ENCODE assay signal across 8 mouse cellular contexts in the genomic region with DNA sequence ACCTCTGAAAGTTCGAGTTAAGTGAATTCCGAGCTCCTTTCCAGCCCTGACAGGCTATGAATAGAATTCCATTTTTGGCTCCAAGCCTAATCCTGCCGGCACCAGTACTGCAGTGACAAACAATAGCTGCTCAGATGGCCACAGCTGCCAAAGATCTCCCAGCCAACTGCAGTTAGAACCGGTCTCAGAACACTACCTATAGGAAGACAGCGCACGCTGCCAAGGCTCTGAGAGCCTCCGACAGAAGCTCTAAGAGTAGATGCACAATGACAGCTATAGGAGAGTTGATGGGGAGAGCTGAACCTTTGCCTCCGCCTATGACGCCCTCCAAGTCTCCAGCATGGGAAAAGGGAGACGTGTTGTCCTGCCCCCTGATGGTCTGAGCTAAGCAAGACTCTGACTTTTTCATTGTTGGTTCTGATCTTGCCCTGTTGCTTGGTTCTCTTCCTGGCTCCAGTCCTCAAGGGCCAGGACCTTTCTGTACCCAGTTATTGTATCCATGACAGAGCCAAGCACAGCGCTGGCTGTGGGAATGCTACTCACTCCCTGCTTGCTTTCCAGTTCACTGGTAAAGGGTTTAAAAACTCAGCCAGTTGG.
A peak's percentile ranks its signal among the peaks of the same experiment; 100 is the strongest.
DNase-seq lines count a peak whose midpoint lies in the region; ATAC-seq and TF ChIP-seq lines count a peak whose summit lies in the region.

No protein-coding gene starts in this region.

- H3K27ac ChIP-seq in liver, adult 2 months (replicated peaks; ENCODE audit: insufficient read depth, low read depth, low read length) = no peak overlapping the region
- H3K27ac ChIP-seq in forebrain, embryonic 14.5 days (ENCODE audit: low read depth, low read length) = peak overlapping the region; percentile 77

- H3K4me3 ChIP-seq in liver, adult 2 months (ENCODE audit: insufficient read depth, low read depth, low read length) = no peak overlapping the region
- no peak overlapping the region for H3K4me3 ChIP-seq in forebrain, embryonic 14.5 days (ENCODE audit: low read depth, low read length)
- peak overlapping the region; percentile 25 for H3K4me3 ChIP-seq in lung, adult 2 months (replicated peaks; ENCODE audit: extremely low read depth, low read depth, low read length)

- DNase-seq in liver, adult 2 months (ENCODE audit: extremely low read depth, low read depth, low spot score) = no peak
- DNase-seq in liver = no peak
- peak; percentile 95 for DNase-seq in forebrain, embryonic 14.5 days (ENCODE audit: low spot score)
- DNase-seq in heart, postnatal 14 days = peak; percentile 71 to 82
- peak; percentile 57 to 63 for DNase-seq in kidney, postnatal 36 days
- DNase-seq in lung, adult 2 months = peak; percentile 53
- peak; percentile 79 for DNase-seq in retina, embryonic 14.5 days (ENCODE audit: low spot score)

- 0 out of 2 replicates have a peak, but pooled peaks have one; percentile 3 for TF ChIP-seq CTCF in liver, adult 2 months (IDR thresholded peaks at IDR 0.05; ENCODE audit: low read depth, low read length)
- TF ChIP-seq CTCF in lung, adult 2 months (IDR thresholded peaks at IDR 0.05; ENCODE audit: insufficient read depth, low read length) = 0 out of 2 replicates have a peak, but pooled peaks have one; percentile 21

- intact Hi-C loops in heart, postnatal 14 days (cut with DNase I) = loop anchor here (1.0 kb wide), 1 partner anchor 61 kb away; no protein-coding TSS in a partner anchor

- no peak for TF ChIP-seq POLR2A in liver, adult 2 months (IDR thresholded peaks at IDR 0.05; ENCODE audit: extremely low read depth, insufficient read depth, low read length)
- no peak for TF ChIP-seq POLR2A in lung, adult 2 months (IDR thresholded peaks at IDR 0.05; ENCODE audit: borderline replicate concordance, extremely low read depth, low read depth, low read length)

- H3K9ac ChIP-seq in liver, adult 2 months (ENCODE audit: low read depth, low read length) = no peak overlapping the region
- H3K9ac ChIP-seq in forebrain, embryonic 14.5 days (ENCODE audit: low read length) = no peak overlapping the region

- H3K79me2 ChIP-seq in liver, adult 2 months (ENCODE audit: control insufficient read depth, insufficient read depth, low read length) = peaks cover 4% of the 10 kb centered on the region; the same call in 1 of the 2 replicates

- no peaks in the 10 kb centered on the region; the same call in 1 of the 2 replicates for H3K4me1 ChIP-seq in liver, adult 2 months (ENCODE audit: control insufficient read depth, insufficient read depth, low read length)
- H3K4me1 ChIP-seq in forebrain, embryonic 14.5 days (ENCODE audit: control insufficient read depth, insufficient read depth, low read length) = peaks cover 37% of the 10 kb centered on the region
- peaks cover 6% of the 10 kb centered on the region for H3K4me1 ChIP-seq in lung, adult 2 months (ENCODE audit: control insufficient read depth, insufficient read depth, low read length)

- H3K27me3 ChIP-seq in liver, adult 2 months (ENCODE audit: control insufficient read depth, insufficient read depth, low read length) = no peaks in the 10 kb centered on the region
- H3K27me3 ChIP-seq in forebrain, embryonic 14.5 days (replicated peaks; ENCODE audit: control insufficient read depth, insufficient read depth, low read length) = no peaks in the 10 kb centered on the region

- peak overlapping the region; percentile 41 for H3K4me2 ChIP-seq in forebrain, embryonic 14.5 days (ENCODE audit: low read length)

- H3K9me3 ChIP-seq in forebrain, embryonic 14.5 days (replicated peaks; ENCODE audit: control insufficient read depth, low read length) = no peaks in the 10 kb centered on the region

- 65% methylated on average over 11 of the region's 11 CpGs for WGBS in liver, adult 2 months
- WGBS in forebrain, embryonic 14.5 days = 2% methylated on average over 11 of the region's 11 CpGs
- WGBS in lung, adult 2 months = 17% methylated on average over 11 of the region's 11 CpGs

- no peaks in the 10 kb centered on the region for H3K36me3 ChIP-seq in liver, adult 2 months (ENCODE audit: control insufficient read depth, insufficient read depth, low read length)
- no peaks in the 10 kb centered on the region for H3K36me3 ChIP-seq in forebrain, embryonic 14.5 days (ENCODE audit: control insufficient read depth, insufficient read depth, low read length)

- peak; percentile 95 for ATAC-seq in forebrain, embryonic 14.5 days
- ATAC-seq in CD4-positive, CD25-positive, alpha-beta regulatory T cell, adult 4 months = no peak

Comparison
In these comparisons a context has a peak if more than half of its experiments do, and no peak if none do; other contexts are left out.
1. DNase-seq: peak in forebrain, embryonic 14.5 days (single experiment), heart, postnatal 14 days (2 of 2), kidney, postnatal 36 days (2 of 2), lung, adult 2 months (single experiment) and retina, embryonic 14.5 days (single experiment); none in liver, adult 2 months (single experiment) and liver (single experiment).